Mouse (Mus musculus): ENCODE measurements at regions not wholly inside any gene's neighbourhood (a gene's known extent, or its start where the extent isn't known, plus 50 kb on each side); places are given as distances from the start of the nearest gene placed in this dataset.
A peak's percentile ranks its signal among the peaks of the same experiment; 100 is the strongest.

DNA sequence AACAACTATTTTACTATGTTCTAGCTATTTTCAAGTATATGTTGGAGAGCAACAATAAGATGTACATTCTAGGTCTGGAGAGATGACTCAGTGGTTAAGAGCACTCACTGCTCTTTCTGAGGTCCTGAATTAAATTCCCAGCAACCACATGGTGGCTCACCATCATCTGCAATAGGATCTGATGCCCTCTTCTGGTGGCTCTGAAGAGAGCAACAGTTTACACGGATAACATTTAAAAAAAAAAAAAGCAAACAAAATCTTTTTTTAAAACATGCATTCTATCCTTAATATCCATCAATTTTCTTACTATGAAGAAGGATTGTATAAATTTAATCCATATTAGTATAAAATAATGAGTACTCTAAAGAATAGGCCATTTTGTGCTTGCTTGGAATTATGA lies 204.7 kb upstream of the Cxadr start:
- TF ChIP-seq POU5F1 (IDR thresholded peaks at IDR 0.05; ENCODE audit: borderline replicate concordance, low read length), result no peak
- TF ChIP-seq CTCF (conservative IDR thresholded peaks at IDR 0.05; ENCODE audit: low read length), result peak; percentile 15; the same call in 1 of the 2 replicates
- TF ChIP-seq NANOG (IDR thresholded peaks at IDR 0.05; ENCODE audit: borderline replicate concordance, low read length), result no peak

Measured in E14TG2a.4 (cell line).